Mouse (Mus musculus): ENCODE data around the gene Fis1.

The Fis1 gene

DNA sequence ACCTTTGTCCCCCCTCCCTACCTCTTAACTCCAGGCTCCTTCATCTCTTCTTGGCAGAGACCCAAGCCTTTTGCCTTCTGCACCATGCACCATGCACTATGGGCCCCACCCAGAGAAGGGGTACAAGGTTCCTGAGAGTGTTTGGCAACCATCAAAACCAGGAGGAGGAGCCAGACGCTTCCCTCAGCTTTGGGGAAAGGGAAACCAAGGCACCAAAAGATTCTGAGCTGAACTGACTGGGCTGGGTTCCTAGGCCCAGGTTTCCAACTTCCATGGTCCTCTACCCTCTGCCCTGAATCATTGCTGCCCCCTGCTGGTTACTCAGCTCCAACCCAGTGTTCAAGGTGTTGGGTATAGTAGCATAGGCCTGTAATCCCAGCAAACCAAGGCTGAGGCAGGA, 17.6 kb downstream of the Fis1 start:
- DNase-seq: peak; percentile 89 to 92

DNA sequence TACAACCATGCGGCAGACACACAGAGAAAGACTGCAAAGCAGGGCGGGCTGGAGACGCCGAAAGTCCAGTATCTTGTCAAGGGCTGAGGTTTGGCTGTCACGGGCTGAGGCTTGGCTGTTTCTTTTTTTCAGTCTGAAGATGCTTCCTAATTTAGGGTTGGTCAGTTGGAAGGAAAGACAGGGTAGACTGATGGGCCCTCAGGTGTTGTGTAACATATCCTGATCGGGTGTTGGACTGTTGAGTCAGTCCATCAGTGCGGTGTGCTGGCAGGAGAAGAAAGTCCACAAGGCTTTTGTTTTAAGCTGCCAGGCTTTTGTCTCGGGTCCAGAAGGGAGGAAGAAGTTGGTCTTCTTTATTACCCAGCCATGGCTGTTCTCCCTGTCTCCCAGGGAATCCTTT, 20.6 kb downstream of the Fis1 start:
- DNase-seq: no peak

GRCm38 (mm10) chr5:136977769-136978168, 24.7 kb downstream of the Fis1 start:
- DNase-seq: no peak

GRCm38 (mm10) chr5:136979762-136980161, 26.7 kb downstream of the Fis1 start:
- DNase-seq: no peak

DNA sequence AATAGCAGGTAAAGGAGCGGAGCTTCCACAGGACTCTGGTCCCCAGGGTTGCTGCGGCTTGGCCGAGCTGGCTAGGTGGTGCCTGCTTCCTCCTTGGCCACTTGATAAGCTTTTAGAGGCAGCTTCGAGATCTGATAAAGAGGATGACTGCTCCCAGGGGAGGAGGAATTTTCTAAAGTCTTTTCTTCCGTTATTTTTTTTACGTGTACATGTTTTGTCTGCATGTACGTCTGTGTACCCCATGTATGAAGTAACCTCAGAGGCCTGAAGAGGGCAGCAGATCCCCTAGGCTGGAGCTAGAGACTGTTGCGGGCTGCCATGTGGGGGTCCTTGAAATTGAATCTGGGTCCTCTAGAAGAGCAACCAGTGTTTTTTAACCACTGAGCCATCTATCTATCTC, 27.9 kb downstream of the Fis1 start:
- no peak for DNase-seq

- peak; percentile 61 to 79 for DNase-seq
These were observed 29.4 kb downstream of the Fis1 start for GRCm38 (mm10) chr5:136982338-136982930.

DNA sequence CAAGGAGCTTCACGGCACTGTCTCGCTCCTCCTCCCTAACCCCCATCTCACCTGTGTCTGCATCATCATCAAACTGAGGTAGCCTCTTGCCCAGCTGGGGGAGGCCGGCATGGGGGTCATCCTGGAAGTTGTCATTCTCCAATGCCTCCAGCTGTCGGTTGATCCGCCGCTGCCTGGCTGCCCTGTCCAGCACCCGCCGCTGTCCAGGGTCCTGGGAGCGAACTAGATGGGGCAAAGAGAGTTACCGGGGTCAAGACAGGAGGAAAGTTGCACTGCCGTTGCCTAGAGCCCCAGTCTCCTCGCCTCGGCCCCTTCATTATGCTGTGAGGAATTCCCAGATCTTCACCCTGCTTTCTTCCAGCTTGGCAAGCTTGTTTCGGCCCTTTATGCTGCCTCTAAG, 31.8 kb downstream of the Fis1 start:
- no peak for DNase-seq

DNA sequence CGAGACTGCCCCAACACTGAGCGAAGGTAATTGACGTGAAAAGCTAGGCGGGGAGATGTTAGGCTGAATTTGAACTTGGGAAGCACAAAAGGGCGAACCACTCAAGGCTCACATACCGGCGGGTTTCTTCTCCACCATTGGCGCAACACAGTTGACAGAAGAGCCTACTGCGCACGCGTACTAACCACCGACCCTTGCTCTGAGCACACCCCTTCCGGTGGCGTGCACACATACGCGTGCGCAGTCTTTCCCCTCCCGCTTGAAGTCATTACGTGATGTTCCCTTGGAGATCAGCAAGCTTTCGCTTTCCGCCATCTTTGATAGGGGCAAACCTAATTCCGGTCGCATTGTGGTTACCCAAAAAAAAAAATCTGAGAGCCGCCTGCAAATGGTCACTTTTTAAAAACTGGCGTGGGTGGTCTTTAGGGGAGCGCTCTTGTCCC, 33.6 kb downstream of the Fis1 start, which contains the start of gene Plod3:
Plod3 (plus strand) TSS at position 325 of the 443 bp plus-strand sequence.
- DNase-seq: peak; percentile 98 to 99

- DNase-seq: peak; percentile 77 to 90
These were observed 34.3 kb downstream of the Fis1 start for GRCm38 (mm10) chr5:136987138-136987933.

DNA sequence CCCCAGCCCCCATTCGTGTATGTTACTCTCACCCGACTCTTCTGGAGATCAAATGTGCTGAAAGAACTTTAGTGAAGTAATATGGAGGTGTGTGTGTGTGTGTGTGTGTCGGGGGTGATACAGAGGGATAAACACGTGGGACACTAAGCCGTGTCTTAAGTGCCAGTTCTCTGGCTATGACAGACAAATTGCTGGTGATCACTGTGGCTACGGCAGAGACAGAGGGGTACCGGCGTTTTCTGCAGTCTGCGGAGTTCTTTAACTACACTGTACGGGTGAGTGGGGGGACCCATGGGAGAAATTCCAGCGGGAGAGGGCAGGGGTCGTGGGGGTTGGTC, 34.8 kb downstream of the Fis1 start, which contains the start of gene Znhit1:
Znhit1 (minus strand) TSS at position 88 of the 338 bp plus-strand sequence.
- DNase-seq: no peak

GRCm38 (mm10) chr5:136988420-136988819, 35.3 kb downstream of the Fis1 start:
- DNase-seq: peak; percentile 40

GRCm38 (mm10) chr5:136989801-136990200, 36.7 kb downstream of the Fis1 start:
- peak in 1 of 2 experiments; percentile 40 for DNase-seq

DNA sequence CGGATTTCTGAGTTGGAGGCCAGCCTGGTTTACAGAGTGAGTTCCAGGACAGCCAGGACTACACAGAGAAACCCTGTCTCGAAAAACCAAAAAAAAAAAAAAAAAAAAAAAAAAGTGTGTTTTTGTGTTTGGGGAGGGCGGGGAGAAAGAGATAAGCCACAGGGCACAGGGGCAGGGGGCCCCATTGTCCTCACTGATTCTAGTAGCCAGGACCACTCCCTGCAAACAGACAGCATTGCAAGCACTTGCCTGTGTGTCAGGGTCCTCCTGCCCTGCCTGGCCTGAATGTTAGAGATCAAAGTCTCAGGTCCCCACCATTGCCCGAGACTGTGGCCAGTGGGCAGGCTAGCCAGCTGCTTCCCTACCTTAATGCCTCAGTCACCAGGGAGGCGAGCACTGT, 46.4 kb downstream of the Fis1 start:
- no peak for DNase-seq

DNA sequence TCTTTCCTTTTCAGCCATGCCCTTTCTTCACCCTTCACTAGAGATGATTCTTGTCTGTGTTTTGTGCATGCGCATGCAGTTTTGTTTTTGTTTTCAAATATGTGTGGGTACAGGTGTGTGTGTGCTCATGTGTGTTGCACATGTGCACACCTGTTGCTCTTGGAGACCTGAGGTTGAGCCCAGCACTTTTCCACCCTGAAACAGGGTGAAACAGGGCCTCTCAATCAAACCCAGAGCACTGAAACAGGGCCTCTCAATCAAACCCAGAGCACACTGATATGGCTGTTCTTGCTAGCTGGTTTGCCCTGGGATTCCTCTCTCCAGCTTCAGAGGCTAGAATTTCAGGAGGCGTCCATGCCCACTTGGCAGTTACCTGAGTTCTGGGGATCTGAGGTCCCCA, 47.5 kb downstream of the Fis1 start:
- no peak for DNase-seq

- DNase-seq: no peak
These were observed 54.2 kb downstream of the Fis1 start for GRCm38 (mm10) chr5:137007276-137007675.

DNA sequence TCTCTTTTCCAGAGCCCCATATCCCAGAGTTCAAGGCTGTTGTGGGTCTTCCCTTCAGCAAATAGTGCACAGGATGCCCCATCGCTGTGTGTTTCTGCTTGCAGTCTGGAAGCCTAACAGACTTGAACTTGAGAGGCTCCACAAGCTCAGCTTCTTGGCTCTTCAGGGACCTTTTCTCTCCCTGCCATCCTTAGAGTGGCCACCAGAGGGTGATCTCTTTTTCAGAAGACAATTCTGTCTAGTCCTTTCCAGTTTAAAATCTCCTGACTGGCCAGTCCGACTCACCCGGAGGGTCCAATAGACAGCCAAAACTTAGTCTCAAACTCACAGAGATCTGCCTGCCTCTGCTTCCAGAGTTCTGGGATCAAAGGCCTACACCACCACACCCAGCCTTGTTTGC, 56.9 kb downstream of the Fis1 start:
- DNase-seq: peak; percentile 59 to 81

DNA sequence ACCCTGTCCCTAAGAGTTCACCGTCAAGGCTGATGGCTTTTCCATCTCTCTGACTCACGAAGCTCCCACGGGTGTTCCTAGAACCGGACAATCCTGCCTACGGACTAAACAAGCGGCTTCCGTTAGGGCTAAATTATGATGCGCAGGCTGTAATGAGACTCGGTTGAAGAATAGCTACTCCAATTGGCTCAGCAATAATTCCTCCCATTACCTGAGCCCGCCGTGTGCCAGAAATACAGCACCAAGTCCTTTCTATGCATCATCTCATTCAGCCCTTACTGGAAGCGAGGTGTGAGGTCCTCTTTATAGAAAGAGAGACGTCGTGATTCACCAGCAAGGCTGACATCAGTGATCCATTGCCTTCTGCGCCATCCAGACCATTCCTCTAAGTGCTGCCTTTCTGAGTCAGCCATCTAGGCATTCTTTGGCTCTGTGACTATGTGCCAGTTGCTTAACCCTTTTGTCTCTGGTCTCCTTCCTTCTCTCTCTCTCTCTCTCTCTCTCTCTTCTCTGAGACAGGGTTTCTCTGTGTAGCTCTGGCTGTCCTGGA, 59.4 kb downstream of the Fis1 start:
- DNase-seq: no peak

Data from kidney, postnatal 25 days (tissue).